Mouse (Mus musculus): Measurements from ENCODE around the gene Lingo2. TPM values are rescaled to one million over a fixed set of nuclear protein-coding genes. Genes with fewer than 3 reads are reported as not detected.

The Lingo2 gene
- polyA plus RNA-seq, 1 experiment from 2014 or later, result 80.0 TPM

DNA sequence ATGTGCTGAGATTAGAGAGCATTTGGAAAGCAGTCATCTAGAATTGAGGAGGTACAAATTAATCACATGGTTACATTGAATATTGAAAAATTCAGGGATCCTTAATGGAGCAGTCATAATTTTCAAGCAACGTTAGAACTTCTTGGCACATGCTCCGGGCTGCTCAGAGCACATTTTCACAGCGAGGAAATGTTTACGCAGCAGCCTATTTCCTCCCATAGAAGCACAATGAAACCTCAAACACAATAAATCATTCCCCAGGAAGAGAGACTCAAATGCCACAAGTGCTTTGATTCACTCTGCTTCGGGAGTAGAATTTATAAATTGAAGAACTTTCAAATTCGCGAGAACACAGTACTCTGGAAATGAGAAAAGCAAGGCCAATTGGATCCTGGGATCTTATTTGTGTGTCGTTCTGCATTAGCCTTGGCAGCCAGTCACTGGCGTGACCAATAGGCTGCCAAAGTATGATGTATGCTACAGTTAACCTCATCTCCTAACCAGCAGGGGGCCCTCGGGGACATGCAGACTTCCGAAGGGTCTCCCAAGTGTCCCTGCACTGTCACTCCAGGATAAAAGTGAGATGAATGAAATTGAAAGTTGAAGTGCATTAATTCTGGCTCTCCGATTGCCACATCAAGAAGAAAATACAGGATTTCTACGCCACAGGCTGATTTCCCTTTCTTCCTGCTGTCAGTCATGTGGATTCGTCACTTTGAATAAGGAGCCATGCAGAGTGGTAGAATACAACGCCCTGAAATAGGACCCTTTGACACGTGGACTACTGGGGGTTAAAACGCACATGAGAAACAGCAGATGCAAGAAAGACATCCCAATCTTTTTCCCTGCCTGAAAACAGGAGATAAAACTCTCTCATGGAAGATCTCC lies 662.5 kb downstream of the Lingo2 start:
- peak overlapping the region; percentile 45 for H3K27ac ChIP-seq
- H3K27me3 ChIP-seq (ENCODE audit: control insufficient read depth, insufficient read depth, low read length), result no peaks in the 10 kb centered on the region
- H3K36me3 ChIP-seq (replicated peaks; ENCODE audit: control insufficient read depth, insufficient read depth), result no peaks in the 10 kb centered on the region
- ATAC-seq (ENCODE audit: low FRiP score) (peak; percentile 96), DNase-seq (ENCODE audit: low spot score) (peak; percentile 78)
- peak overlapping the region; percentile 50 for H3K4me2 ChIP-seq (replicated peaks)
- peaks cover 16% of the 10 kb centered on the region for H3K4me1 ChIP-seq (replicated peaks; ENCODE audit: control insufficient read depth, insufficient read depth, low read length)
- peak overlapping the region; percentile 18 for H3K4me3 ChIP-seq (replicated peaks; ENCODE audit: low read length)
- 14% methylated on average over 17 of the region's 17 CpGs for WGBS
- H3K9me3 ChIP-seq (ENCODE audit: control insufficient read depth, low read length), result no peaks in the 10 kb centered on the region
- H3K9ac ChIP-seq, result 0 out of 2 replicates have a peak overlapping the region, but pooled peaks have one; percentile 16

GRCm38 (mm10) chr4:36262436-36263169 lies 688.9 kb downstream of the Lingo2 start:
- H3K4me2 ChIP-seq (replicated peaks), result no peak overlapping the region
- no peaks in the 10 kb centered on the region for H3K27me3 ChIP-seq (ENCODE audit: control insufficient read depth, insufficient read depth, low read length)
- H3K4me3 ChIP-seq (replicated peaks; ENCODE audit: low read length), result no peak overlapping the region
- no peak overlapping the region for H3K9ac ChIP-seq
- H3K36me3 ChIP-seq (replicated peaks; ENCODE audit: control insufficient read depth, insufficient read depth), result no peaks in the 10 kb centered on the region
- ATAC-seq (ENCODE audit: low FRiP score) (no peak), DNase-seq (ENCODE audit: low spot score) (no peak)
- WGBS, result 94% methylated on average over 2 of the region's 2 CpGs
- H3K4me1 ChIP-seq (replicated peaks; ENCODE audit: control insufficient read depth, insufficient read depth, low read length), result no peaks in the 10 kb centered on the region
- no peak overlapping the region for H3K27ac ChIP-seq
- no peaks in the 10 kb centered on the region for H3K9me3 ChIP-seq (ENCODE audit: control insufficient read depth, low read length)

DNA sequence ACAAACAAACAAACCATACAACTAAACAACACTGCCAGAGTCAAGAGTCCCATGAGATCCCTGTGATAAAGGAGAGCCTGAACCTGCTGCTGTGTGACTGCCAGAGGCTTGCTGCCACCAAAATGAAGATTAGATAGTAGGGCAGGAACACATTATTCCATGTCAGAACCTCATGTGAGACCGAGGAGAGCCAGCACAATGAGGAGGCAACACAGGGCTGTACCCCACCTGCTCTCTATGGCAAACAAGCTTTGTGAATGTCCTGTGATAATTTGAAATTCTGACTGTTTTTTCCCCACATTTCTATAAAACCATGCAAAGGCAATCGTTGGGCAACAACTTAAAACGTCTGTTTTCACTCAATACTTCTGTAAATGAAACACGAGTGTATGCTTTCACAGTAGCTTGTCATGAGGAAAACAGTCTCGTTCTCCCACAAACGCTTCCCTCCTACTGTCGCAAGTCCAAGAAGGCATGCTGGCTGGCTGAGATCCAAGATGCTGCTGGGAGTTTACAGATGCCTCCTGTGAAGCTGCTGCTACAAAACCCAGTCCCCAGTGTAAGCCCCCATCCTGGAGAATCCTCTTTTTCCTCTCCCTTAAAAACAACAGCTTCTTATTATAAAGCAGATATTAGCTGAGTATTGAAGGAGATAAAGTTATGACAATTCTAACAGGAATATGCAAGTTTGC lies 765.2 kb downstream of the Lingo2 start:
- Histone ChIP-seq H3K4me1 (replicated peaks; ENCODE audit: control insufficient read depth, insufficient read depth, low read length) (no peaks in the 10 kb centered on the region; the same call in 1 of the 2 replicates), H3K27ac (no peak overlapping the region), H3K36me3 (replicated peaks; ENCODE audit: control insufficient read depth, insufficient read depth) (no peaks in the 10 kb centered on the region), H3K9ac (no peak overlapping the region), H3K4me3 (replicated peaks; ENCODE audit: low read length) (no peak overlapping the region), H3K27me3 (ENCODE audit: control insufficient read depth, insufficient read depth, low read length) (no peaks in the 10 kb centered on the region), H3K9me3 (ENCODE audit: control insufficient read depth, low read length) (no peaks in the 10 kb centered on the region), H3K4me2 (replicated peaks) (peak overlapping the region; percentile 30; the same call in 1 of the 2 replicates)
- WGBS, result 32% methylated on average over 7 of the region's 7 CpGs
- DNase-seq (ENCODE audit: low spot score) (peak; percentile 68), ATAC-seq (ENCODE audit: low FRiP score) (peak; percentile 55; the same call in 1 of the 2 replicates)

DNA sequence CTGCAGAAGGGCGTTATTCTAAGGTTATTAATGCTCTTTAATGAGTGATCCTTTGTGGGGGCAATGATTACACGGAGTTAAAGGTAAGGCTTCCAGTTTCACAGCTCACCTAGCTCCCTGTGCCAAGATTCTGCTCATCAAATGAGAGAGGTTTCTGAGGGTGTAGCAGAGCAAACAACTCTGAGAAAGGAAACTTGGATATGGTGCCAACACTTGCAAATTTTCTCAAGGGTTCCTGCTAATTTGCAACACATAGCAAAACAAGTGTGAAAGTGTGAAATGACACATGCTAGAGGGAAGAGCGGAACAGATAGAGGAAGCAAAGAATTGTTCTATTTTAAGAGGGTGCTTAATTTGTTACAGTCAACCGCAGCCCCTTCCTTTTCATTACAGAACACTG lies 767.9 kb downstream of the Lingo2 start:
- Histone ChIP-seq H3K4me3 (replicated peaks; ENCODE audit: low read length) (no peak overlapping the region), H3K9ac (no peak overlapping the region), H3K9me3 (ENCODE audit: control insufficient read depth, low read length) (no peaks in the 10 kb centered on the region), H3K27ac (no peak overlapping the region), H3K4me2 (replicated peaks) (no peak overlapping the region), H3K27me3 (ENCODE audit: control insufficient read depth, insufficient read depth, low read length) (no peaks in the 10 kb centered on the region), H3K36me3 (replicated peaks; ENCODE audit: control insufficient read depth, insufficient read depth) (no peaks in the 10 kb centered on the region), H3K4me1 (replicated peaks; ENCODE audit: control insufficient read depth, insufficient read depth, low read length) (no peaks in the 10 kb centered on the region; the same call in 1 of the 2 replicates)
- DNase-seq (ENCODE audit: low spot score) (no peak), ATAC-seq (ENCODE audit: low FRiP score) (no peak)
- 67% methylated on average over 4 of the region's 4 CpGs for WGBS

- Histone ChIP-seq H3K27ac (no peak overlapping the region), H3K36me3 (replicated peaks; ENCODE audit: control insufficient read depth, insufficient read depth) (no peaks in the 10 kb centered on the region), H3K4me3 (replicated peaks; ENCODE audit: low read length) (no peak overlapping the region), H3K27me3 (ENCODE audit: control insufficient read depth, insufficient read depth, low read length) (no peaks in the 10 kb centered on the region), H3K9ac (no peak overlapping the region), H3K4me1 (replicated peaks; ENCODE audit: control insufficient read depth, insufficient read depth, low read length) (no peaks in the 10 kb centered on the region), H3K9me3 (ENCODE audit: control insufficient read depth, low read length) (no peaks in the 10 kb centered on the region), H3K4me2 (replicated peaks) (no peak overlapping the region)
- no peak for DNase-seq (ENCODE audit: low spot score)
- no peak for ATAC-seq (ENCODE audit: low FRiP score)
- 50% methylated on average over 1 of the region's 1 CpGs for WGBS
These were observed 781.4 kb downstream of the Lingo2 start for GRCm38 (mm10) chr4:36170099-36170498.

DNA sequence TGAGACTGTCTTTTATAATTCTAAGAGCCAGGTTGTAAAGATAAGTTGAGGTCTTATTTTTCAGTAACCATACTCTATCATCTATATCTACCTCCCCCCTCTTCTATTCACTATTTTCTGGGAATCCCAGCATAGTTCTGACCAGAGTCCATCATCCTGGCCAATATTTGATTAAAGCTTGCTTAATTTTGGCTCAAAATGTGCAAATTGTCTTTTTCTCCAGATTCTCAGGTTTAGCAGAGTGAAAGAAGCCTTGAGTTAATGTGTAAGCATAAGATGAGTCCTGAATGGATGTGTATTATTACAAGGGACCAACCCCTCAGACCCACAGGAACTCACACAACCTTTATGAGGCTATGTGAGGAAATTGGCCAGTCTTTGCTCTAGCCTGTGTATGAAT lies 820.2 kb downstream of the Lingo2 start:
- Histone ChIP-seq H3K27me3 (ENCODE audit: control insufficient read depth, insufficient read depth, low read length) (no peaks in the 10 kb centered on the region), H3K36me3 (replicated peaks; ENCODE audit: control insufficient read depth, insufficient read depth) (no peaks in the 10 kb centered on the region), H3K4me2 (replicated peaks) (no peak overlapping the region), H3K4me1 (replicated peaks; ENCODE audit: control insufficient read depth, insufficient read depth, low read length) (no peaks in the 10 kb centered on the region), H3K9ac (no peak overlapping the region), H3K27ac (no peak overlapping the region), H3K9me3 (ENCODE audit: control insufficient read depth, low read length) (no peaks in the 10 kb centered on the region), H3K4me3 (replicated peaks; ENCODE audit: low read length) (no peak overlapping the region)
- DNase-seq (ENCODE audit: low spot score) (no peak), ATAC-seq (ENCODE audit: low FRiP score) (no peak)

GRCm38 (mm10) chr4:36095482-36095881 lies 856.1 kb downstream of the Lingo2 start:
- H3K4me1 ChIP-seq (replicated peaks; ENCODE audit: control insufficient read depth, insufficient read depth, low read length), result no peaks in the 10 kb centered on the region
- H3K9ac ChIP-seq, result no peak overlapping the region
- H3K4me2 ChIP-seq (replicated peaks), result no peak overlapping the region
- H3K4me3 ChIP-seq (replicated peaks; ENCODE audit: low read length), result no peak overlapping the region
- no peaks in the 10 kb centered on the region for H3K27me3 ChIP-seq (ENCODE audit: control insufficient read depth, insufficient read depth, low read length)
- H3K9me3 ChIP-seq (ENCODE audit: control insufficient read depth, low read length), result no peaks in the 10 kb centered on the region
- WGBS, result 92% methylated on average over 4 of the region's 4 CpGs
- H3K36me3 ChIP-seq (replicated peaks; ENCODE audit: control insufficient read depth, insufficient read depth), result no peaks in the 10 kb centered on the region
- no peak overlapping the region for H3K27ac ChIP-seq
- ATAC-seq (ENCODE audit: low FRiP score) (no peak), DNase-seq (ENCODE audit: low spot score) (no peak)

DNA sequence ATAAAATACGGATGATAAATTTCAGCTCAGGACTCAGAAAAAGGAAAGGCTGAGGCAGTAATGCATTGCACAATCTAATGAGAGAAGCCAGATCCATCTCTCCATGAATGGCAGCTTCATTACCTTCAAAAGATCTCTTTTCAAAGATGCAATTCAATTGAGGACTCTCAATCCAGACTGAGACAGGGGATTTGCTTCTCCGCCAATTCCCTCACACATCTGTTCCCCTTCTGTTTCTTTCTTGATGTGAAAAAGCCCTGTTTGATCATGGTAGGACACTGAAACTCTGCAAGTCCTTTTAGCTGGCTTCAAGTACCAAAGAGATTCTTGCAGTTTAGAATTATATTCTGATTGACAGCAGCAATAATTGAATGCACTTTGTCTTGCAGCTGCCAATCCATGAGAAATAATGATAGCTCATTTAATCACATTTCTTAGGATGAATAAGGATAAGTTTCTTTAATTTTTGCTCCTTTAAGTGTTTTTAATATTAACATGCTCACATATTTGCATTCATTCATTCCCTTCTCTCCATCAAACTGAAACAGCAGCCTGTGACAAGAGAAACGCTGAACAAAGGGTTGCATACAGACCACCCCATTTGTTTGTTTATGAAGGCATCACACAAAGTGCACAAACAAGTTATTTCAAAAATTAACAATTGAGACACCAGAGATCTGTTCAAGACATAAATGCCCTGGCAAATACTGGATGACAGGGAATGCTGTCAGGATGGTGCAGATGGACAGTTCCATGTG lies 870.3 kb downstream of the Lingo2 start:
- H3K27me3 ChIP-seq (ENCODE audit: control insufficient read depth, insufficient read depth, low read length), result no peaks in the 10 kb centered on the region
- DNase-seq (ENCODE audit: low spot score) (no peak), ATAC-seq (ENCODE audit: low FRiP score) (no peak)
- no peaks in the 10 kb centered on the region for H3K4me1 ChIP-seq (replicated peaks; ENCODE audit: control insufficient read depth, insufficient read depth, low read length)
- H3K4me2 ChIP-seq (replicated peaks), result no peak overlapping the region
- no peak overlapping the region for H3K9ac ChIP-seq
- no peaks in the 10 kb centered on the region for H3K36me3 ChIP-seq (replicated peaks; ENCODE audit: control insufficient read depth, insufficient read depth)
- H3K4me3 ChIP-seq (replicated peaks; ENCODE audit: low read length), result no peak overlapping the region
- 62% methylated on average over 3 of the region's 3 CpGs for WGBS
- no peaks in the 10 kb centered on the region for H3K9me3 ChIP-seq (ENCODE audit: control insufficient read depth, low read length)
- 0 out of 2 replicates have a peak overlapping the region, but pooled peaks have one; percentile 17 for H3K27ac ChIP-seq
